Mouse (Mus musculus) cerebellum, postnatal 14 days (tissue): ENCODE results near the gene Ipo4.
A peak's percentile ranks its signal among the peaks of the same experiment; 100 is the strongest.

Experiments
- DNase-seq, 2 experiments: peaks; one replicate each; pipeline ENCODE4 v3.0.0; 2021; ENCODE audit warnings: mixed read lengths in 2 of 2

Gene Ipo4

DNA sequence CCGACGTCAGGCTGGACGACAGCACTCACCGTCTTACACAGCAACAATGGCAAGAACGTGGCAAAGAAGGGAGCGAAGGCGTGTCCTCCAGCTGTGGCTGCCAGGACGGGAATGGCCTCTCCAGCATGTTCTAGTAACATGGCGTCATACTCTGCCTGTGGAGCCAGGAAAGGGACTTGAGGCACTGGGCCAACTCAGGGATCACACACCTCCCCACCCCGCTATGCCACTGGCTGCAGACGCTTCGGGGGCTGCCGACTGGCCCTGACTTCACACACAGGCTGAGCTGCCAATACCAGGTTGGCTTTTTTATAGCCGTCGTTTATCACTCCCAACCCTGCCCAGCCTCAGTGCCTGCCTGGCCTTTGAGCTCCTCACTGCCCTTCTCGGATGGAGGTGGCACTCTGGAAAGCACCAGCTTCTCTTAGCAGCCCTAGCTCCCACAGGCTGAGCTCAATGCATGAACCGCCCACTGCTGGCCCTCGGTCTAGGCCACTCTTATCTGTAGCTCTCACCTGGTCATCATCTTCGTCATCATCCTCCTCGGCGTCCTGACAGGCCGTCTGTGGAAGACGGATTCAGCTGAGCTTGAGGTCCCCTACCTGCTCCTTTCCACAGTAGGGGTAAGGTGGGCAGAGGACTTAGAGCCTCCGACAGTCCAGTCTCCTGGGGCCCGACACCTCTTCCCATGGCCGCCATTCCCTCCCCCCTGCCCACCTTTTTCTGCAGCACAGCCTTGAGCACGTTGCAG, 7.5 kb downstream of the Ipo4 start:
- DNase-seq: no peak

DNA sequence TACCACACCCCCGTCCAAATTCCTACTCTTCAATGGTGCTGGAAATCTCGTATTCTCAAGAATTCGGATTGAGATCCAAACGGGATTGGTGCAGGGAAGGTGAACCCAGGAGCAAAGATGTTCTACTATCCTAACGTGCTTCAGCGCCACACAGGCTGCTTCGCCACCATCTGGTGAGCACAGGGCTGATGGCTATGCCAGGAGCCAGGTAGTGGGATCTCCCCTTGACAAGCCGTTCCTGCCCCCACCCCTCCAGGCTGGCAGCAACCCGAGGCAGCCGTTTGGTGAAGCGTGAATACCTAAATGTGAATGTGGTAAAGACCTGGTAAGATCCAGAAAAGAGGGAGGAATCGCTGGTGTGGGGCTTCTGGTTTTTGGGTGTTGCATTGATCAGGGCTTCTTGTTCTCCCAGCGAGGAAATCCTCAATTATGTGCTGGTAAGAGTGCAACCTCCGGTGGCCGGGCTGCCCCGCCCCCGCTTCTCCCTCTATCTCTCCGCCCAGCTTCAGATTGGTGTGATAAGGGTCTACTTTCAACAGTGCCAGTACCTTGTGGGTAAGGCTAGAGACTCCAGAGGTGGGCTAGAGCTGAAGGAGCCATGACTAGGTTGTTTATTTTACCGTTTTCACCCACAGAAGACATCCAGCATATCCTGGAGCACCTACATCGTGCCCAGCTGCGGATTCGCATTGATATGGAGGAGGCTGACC, 17.1 kb downstream of the Ipo4 start:
- DNase-seq: peak; percentile 70 to 81

DNA sequence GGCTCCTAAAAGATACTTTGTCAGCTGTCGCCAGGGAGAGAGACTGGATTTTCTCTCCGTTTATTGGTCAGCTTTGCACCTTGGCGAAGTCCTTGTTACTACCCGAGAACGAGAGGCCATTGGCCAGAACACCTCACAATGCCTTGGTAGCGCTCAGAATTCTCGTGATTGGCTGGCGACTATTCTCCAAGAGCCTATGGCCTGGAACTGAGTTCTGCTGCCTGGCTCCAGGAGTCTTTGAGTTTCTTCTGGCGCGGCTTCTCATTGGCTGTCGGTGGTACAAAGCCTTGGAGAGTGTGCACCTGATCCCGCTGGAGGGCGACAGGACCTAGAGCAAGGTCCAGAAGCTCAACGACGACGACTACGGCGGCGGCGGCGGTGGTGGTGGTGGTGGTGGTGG, 17.9 kb downstream of the Ipo4 start, which contains the start of gene Rec8:
TSS of gene Rec8 (plus strand) at position 216 of the 400 bp plus-strand sequence.
- peak; percentile 72 to 78 for DNase-seq

DNA sequence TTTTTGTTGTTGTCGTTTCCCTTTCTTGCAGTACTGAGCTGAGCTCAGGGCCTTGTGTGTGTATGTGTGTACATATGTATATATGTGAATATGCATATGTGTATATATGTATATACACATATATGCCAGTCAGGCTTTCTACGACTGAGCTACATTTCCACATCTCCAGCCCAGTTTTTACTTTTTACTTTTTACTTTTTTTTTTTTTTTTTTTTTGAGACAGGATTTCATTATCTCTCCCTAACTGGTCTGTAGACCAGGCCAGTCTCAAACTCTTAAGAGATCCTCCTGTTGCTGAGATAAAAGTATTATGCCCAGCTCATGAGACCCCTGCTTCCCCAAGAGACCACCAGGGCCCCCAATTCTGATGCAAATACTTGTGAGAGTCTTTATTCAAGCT, 18.9 kb downstream of the Ipo4 start:
- DNase-seq: no peak

DNA sequence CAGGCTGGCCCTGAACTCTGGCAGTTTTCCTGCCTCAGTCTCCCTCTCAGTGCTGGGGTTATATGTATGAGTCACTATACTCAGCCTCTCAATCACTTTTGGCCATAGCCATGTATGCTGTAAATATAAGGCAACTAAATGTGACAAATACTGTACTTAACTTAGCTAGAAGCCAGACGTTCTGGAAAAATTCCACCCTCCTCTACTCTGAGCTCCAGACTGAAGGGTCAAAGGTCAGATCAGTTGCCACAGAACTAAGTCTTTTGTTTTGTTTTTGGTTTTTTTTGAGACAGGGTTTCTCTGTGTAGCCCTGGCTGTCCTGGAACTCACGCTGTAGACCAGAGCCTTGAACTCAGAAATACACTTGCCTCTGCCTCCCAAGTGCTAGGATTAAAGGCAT, 19.9 kb downstream of the Ipo4 start:
- no peak for DNase-seq

DNA sequence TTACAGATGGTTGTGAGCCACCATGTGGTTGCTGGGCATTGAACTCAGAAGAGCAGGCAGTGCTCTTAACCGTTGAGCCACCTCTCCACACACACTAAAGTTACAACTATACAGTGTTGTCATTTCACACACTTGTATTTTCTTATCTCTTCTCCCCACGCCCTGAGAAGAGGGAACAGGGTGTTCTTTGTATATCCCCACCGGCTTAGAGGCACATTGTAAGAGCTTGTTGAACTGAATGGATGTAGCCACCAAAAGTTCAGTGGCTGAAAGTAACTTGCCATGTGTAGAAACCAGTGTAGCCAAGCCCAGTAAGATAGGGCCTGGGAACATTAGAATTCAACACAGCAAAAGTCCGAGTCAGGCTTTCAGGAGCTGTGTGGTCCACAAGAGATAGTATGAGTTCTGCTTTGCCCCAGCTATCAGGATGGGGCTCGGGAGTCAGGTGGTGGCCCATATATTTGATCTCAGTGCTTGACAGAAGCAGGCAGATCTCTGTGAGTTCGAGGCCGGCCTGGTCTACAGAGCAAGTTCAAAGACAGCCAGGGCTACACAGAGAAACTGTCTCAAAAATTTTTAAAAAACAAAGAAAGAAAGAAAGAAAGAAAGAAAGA, 21.1 kb downstream of the Ipo4 start:
- no peak for DNase-seq

DNA sequence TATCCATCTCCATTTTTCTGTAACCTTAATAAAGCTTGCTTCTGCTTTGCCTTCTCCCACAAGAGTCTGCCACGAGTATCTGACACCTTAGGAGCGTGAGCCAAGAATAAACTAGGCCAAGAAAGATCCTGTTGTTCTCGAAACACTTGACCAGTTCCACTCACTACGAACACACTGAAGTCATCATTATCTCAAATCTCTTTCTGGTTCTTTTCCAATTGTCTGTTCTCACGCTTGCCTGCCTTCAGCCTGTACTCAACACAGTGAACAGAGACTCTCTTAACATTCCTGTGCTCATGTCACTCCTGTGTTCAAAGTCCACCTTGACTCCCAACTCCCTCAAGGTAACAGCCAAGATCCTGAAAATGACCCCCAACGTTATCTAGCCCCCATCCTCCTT, 22.4 kb downstream of the Ipo4 start:
- no peak for DNase-seq

DNA sequence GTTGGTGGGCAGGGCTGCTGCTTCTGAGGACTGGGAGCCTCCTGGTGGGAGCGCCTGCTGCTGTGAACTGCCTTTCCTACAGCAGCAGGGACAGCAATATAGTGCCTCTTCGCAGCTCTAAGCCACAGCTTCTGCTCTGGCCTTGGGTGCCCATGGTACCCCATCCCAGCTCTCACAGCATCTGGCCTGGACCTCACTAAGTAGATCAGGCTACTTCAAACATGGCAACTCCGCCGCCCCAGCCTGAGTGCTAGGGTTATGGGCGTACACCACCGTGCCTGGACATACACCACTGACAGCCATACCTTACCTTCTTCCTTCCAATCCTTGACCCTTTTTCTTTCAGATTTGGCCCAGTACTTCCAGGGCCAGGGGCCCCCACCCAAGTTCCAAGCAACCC, 27.4 kb downstream of the Ipo4 start:
- no peak for DNase-seq

DNA sequence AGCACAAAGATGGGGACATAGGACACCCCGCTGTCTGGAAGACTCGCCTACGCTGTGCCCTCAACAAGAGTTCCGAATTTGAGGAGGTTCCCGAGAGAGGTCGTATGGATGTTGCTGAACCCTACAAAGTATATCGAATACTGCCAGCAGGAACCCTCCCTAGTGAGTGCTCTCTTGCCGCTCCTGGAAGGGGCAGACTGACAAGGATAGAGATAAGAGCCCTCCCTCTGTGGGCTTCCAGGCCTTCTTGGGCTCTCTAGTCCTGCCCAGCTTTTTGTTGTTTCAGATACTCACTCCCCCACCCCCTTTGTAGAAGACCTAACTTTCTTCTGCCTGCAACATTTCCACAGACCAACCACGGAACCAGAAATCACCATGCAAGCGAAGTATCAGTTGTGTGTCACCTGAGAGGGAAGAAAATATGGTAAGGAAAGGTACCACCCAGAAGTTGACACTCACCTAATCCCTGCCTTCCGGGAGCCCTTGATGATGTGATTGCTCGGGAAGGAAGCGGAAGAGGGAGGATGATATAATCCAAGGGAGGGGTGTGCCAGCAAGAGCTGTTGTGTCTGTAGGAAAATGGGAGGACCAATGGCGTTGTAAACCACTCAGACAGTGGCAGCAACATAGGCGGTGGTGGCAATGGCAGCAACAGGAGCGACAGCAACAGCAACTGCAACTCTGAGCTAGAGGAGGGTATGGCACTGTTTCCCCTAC, 29.9 kb downstream of the Ipo4 start:
- DNase-seq: no peak

DNA sequence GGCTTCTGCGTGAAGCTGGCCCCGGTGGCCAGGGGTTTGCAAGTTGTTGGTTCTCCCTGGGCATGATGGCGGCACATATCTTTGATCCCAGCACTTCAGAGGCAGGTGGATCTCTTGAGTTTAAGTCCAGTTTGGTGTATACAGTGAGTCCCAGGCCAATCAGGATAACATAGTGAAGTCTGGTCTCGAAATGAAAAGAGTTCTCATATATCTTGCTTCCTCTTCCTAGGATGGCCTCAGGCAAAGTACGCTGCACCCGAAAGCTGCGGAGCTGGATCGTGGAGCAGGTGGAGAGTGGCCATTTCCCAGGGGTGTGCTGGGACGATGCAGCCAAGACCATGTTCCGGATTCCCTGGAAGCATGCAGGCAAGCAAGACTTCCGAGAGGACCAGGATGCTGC, 30.9 kb downstream of the Ipo4 start:
- no peak for DNase-seq

DNA sequence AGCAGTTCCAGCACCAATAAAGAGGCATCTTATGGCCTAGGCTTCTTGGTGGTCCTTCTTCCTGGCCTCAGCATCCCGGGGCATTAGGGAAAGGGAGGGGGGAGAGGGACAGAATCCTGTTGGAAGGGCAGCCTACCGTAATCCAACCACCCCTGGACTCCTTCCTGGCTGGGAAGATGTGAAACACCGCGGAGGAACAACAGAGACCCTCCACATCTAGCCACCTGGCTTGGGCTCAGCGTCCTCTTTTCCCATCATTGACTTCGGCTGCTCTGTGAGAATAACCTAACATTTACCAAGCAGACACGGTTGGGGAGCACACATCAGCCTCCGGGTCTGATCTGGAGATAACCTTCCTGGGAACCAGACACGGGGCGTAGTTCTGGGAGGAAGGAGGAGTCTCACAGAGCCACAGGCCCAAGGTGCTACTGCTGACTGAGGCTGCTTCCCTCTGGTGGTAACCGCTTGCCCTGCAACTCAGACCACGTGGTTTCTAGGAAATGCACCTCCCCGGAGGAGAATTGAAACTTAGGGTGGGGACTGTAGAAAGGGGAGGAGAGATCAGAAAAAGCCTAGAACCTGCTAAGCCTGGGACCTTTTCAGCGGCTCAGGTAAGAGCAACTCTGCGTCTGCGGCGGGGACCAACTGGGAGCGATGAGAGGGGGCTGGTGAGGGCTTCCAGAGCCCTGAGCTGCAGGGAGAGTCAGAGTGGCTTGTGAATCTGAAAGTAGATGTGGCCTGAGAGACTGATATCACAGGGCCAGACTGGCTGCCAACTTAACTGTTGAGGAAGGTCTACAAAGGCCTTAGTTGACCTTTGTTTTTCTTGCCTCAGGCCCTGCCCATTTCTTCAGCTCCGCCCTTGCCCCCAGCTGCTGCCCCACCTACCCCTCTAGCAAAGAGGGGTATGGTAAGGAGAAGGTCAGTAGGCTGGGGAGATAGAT, 31.9 kb downstream of the Ipo4 start:
- peak; percentile 90 to 93 for DNase-seq

DNA sequence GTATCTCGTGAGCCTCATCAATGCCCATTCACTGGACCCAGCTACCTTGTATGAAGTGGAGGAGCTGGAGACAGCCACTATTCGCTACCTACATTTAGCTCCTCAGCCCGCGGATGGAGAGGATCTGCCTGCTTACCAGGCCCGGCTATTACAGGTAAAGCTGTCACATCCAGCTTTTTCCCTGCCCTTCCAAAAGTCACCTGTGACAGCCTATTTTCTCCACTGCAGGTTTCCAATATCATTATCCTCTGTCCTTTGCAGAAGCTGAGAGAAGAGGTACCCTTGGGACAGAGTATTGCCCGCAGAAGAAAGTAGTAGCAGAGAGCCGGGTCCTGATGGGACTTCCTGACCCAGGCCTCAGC, 32.5 kb downstream of the Ipo4 start, which contains the start of gene Irf9:
TSS of gene Irf9 (plus strand) at position 301 of the 362 bp plus-strand sequence.
- DNase-seq: no peak

DNA sequence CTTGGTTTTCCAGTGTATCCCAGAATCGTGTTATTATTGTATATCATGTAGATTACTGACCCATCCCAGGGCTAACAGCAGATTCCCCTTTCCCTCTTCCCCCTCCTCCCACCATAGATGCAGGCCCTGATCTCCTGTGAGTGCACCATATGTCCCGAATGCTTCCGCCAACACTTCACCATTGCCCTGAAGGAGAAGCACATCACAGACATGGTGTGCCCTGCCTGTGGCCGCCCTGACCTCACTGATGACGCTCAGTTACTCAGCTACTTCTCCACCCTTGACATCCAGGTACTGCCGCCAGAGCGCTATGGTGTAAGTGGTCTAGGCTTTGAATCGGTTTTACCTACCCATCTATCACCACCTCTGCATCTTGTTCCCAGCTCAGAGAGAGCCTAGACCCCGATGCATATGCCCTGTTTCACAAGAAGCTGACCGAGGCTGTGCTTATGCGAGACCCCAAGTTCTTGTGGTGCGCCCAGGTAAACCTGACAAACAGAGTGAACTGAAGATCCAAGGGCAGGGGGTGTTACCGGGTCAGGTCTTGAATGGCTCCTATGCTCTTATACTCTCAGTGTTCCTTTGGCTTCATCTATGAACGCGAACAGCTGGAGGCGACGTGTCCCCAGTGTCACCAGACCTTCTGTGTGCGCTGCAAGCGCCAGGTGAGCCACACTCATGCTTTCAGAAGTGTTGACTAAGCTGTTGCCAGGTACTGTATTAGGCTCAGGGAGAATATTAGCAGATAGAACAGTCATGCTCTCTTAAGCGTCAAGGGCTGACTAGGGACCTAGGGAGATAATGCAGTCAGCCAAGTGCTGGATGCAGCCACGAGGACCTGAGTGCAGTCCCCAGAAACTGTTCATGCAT, 37.0 kb downstream of the Ipo4 start:
- no peak for DNase-seq

DNA sequence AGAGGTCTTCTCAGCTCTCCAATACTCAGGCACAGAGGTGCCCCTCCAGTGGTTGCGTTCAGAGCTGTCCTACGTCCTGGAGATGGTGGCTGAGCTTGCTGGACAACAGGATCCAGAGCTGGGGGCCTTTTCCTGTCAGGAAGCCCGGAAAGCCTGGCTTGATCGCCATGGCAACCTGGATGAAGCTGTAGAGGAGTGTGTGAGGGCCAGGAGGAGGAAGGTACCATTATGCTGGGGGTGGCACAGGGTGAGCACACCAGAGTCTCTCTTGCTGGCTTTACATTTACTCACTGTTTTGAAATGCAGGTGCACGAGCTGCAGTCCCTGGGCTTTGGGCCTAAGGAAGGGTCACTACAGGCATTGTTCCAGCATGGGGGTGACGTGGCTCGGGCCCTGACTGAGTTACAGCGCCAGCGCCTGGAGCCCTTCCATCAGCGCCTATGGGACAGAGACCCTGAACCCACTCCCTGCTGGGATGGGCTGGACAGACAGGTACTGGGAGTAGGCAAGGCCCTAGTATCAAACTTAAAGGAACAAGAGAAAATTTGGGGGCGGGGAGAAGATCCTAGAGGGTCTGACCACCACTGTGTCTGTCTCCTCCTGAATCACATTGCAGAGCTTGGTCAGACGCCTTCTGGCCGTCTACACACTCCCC, 39.6 kb downstream of the Ipo4 start:
- DNase-seq: peak; percentile 52 to 68

DNA sequence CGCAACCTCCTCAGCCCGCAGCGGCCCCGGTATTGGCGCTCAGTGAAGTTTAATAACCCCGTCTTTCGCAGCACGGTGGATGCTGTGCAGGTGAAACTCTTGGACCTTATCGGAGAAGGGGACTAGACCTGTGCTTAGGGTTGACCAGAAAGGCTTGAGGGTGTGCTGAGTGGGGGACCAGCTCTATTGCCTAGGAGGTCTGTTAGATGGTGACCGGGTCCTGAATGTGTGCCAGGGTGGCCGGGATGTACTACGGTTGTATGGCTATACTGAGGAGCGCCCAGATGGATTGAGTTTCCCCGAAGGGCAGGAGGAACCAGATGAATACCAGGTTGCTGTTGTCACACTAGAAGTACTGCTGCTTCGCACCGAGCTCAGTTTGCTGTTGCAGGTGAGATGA, 43.5 kb downstream of the Ipo4 start:
- peak; percentile 38 to 67 for DNase-seq

DNA sequence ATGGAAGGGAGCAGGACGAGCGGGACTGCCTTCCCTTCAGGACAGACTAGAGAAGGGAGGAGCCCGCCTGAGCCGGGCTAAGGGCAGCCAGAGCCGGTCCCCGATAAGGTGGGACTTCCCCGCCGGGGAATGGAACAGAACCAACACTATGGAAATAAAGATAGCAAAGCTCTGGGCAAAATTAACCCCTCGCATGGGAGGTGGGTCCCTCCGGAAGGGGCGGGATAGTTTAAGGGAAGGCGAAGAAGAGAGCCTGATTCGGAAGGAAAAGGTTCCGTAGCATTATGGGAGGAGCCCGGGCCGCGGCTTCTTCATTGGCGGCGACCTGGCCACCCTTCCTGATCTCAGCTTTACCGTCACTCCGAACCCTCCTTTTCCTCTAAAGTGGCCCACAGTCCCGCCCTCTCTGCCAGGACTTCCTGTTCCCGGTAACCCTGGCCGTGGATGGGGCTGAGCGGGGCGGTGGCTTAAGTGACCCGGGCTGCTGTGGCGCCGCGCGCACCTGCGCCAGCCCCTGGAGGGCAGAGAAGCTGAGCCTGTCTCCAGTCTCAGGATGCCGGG, 44.3 kb downstream of the Ipo4 start, which contains the start of gene Rnf31:
TSS of gene Rnf31 (plus strand) at position 378 of the 561 bp plus-strand sequence.
- peak; percentile 93 for DNase-seq

DNA sequence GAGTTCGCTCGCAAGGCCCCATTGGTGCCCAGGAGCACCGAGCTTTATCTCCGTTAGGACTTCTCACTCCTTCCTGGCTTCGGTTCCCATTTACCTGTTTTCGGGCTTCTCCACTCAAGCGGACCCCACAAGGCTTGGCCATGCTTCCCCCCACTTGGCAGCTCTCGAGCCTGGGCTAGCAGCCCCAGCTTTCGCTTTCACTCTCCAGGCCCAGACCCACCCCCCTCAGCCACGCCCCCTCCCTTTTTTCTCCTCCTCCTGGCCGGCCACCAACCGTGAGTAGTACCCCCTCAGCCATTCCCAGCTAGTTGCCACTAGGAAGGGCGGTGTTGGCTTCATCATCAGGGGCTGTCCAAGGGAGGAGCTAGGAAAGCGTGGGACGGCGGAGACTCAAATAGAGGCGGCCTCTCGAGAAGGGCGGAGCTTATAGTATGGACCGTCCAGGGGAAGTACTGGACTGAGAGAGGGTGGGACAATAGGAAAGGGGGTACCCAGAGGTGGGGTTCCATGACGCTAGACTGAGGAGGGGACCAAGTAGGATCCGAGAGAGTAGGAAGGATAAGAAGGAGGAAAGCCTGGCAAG, 44.9 kb downstream of the Ipo4 start, which contains the start of gene Psme2:
TSS of gene Psme2 (minus strand) at position 366 of the 583 bp plus-strand sequence.
- peak; percentile 86 to 89 for DNase-seq

DNA sequence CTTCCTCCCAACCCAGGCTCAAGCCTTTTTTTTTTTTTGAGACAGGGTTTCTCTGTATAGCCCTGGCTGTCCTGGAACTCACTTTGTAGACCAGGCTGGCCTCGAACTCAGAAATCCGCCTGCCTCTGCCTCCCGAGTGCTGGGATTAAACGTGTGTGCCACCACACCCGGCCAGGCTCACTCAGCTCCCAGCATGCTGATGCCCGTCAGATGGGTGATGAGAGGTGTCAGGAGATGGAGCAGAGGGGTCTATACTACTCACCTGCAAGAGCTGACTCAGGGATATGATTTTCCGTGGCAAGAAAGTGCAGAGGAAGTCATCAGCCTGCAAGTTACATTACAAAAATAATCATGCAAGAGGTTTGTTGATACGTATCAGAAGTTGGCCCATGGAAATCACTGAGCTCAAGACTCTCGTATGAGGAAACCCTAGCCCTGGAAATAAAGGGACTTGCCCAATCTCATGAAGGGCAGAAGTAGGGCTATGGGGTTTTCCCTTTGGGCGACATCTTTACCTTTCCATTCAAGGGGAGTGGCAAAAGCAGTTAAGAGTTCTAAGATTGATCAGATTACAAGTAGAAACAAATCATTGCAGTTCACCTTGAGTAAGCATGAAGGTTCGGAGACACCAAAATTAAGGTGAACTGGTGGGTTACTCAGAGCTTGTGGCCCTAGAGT, 45.8 kb downstream of the Ipo4 start:
- DNase-seq: no peak

DNA sequence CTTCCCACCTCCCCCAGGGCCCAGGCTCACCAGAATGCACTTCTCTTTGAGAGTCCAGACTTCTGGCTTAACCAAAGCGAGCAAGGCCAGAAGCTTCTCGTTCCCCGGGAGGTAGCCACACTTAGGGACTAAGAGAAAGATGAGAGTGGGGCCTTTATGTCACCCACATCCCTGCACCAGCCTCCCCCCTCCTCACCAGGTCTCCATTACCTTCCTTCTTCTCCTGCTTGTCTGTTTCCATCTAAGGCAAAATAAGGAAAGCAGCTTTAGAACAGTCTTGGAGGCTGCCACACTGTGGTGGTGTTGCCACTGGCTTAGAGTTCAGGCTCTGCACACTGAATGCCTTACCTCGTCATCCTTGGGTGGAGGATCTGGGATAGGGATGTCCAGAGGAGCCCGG, 46.5 kb downstream of the Ipo4 start:
- DNase-seq: no peak
